Mouse (Mus musculus) c-Kit-positive CD71-positive TER-119-positive erythroid progenitor cells, embryonic 14.5 days (primary cell): ENCODE measurements around the gene Arhgap31.
A peak's percentile ranks its signal among the peaks of the same experiment; 100 is the strongest.

Source experiments
- DNase-seq: peaks from one replicate; pipeline ENCODE4 v3.0.0-alpha.2; 2013; ENCODE audit warnings: low spot score

Arhgap31 gene

GRCm38 (mm10) chr16:38712581-38713403, at the start of gene Arhgap31:
Arhgap31 (minus strand) TSS chr16:38713274.
- no peak for DNase-seq

- no peak for DNase-seq
Observed at GRCm38 (mm10) chr16:38762401-38762800, 49.3 kb upstream of the Arhgap31 start.

GRCm38 (mm10) chr16:38761972-38762371, 48.9 kb upstream of the Arhgap31 start:
- DNase-seq = no peak

GRCm38 (mm10) chr16:38760834-38761375, 47.8 kb upstream of the Arhgap31 start:
- no peak for DNase-seq

- no peak for DNase-seq
Observed at GRCm38 (mm10) chr16:38760239-38760638, 47.2 kb upstream of the Arhgap31 start.

GRCm38 (mm10) chr16:38758104-38758861, 45.2 kb upstream of the Arhgap31 start:
- no peak for DNase-seq

- DNase-seq = no peak
Observed at GRCm38 (mm10) chr16:38757626-38758025, 44.6 kb upstream of the Arhgap31 start.

- DNase-seq = no peak
Observed at GRCm38 (mm10) chr16:38756572-38756971, 43.5 kb upstream of the Arhgap31 start.

GRCm38 (mm10) chr16:38756177-38756503, 43.1 kb upstream of the Arhgap31 start:
- DNase-seq = no peak

- DNase-seq = peak; percentile 40
Observed at GRCm38 (mm10) chr16:38755452-38756176, 42.5 kb upstream of the Arhgap31 start.

GRCm38 (mm10) chr16:38753631-38754030, 40.6 kb upstream of the Arhgap31 start:
- DNase-seq = no peak

- no peak for DNase-seq
Observed at GRCm38 (mm10) chr16:38750803-38751202, 37.7 kb upstream of the Arhgap31 start.

- DNase-seq = no peak
Observed at GRCm38 (mm10) chr16:38743941-38744673, 31.0 kb upstream of the Arhgap31 start.

- DNase-seq = no peak
Observed at GRCm38 (mm10) chr16:38742659-38743131, 29.6 kb upstream of the Arhgap31 start.

- no peak for DNase-seq
Observed at GRCm38 (mm10) chr16:38742113-38742658, 29.1 kb upstream of the Arhgap31 start, which contains the start of gene B4galt4. B4galt4 (plus strand) TSS chr16:38742264.

GRCm38 (mm10) chr16:38741204-38741903, 28.3 kb upstream of the Arhgap31 start:
- DNase-seq = no peak

- DNase-seq = no peak
Observed at GRCm38 (mm10) chr16:38730921-38731320, 17.8 kb upstream of the Arhgap31 start.

GRCm38 (mm10) chr16:38729610-38730288, 16.7 kb upstream of the Arhgap31 start:
- no peak for DNase-seq

- DNase-seq = no peak
Observed at GRCm38 (mm10) chr16:38729139-38729538, 16.1 kb upstream of the Arhgap31 start.
